Mouse (Mus musculus) limb, embryonic 10.5 days (tissue): Measurements from ENCODE around the gene Rundc3a. TPM values are rescaled to one million over a fixed set of nuclear protein-coding genes. Genes with fewer than 3 reads are reported as not detected.

Experiments used
- DNase-seq: peaks from one replicate; pipeline ENCODE4 v3.0.0-alpha.2; 2017; ENCODE audit warnings: low spot score
- H3K27ac ChIP-seq: fragments of 300-500 bp; sonication (generic); 2 replicates; pipeline ENCODE4 v1.5.1; 2016; ENCODE audit warnings: mild to moderate bottlenecking
- H3K27me3 ChIP-seq: fragments of 300-500 bp; sonication (generic); 2 replicates; pipeline ENCODE4 v1.6.1; 2016; ENCODE audit warnings: low read depth, mild to moderate bottlenecking; ENCODE audit not compliant: poor library complexity, severe bottlenecking
- H3K36me3 ChIP-seq: fragments of 300-500 bp; sonication (generic); 2 replicates; pipeline ENCODE4 v1.6.1; 2016; ENCODE audit warnings: mild to moderate bottlenecking, moderate library complexity
- H3K4me1 ChIP-seq: fragments of 300-500 bp; sonication (generic); 2 replicates; pipeline ENCODE4 v1.6.1; 2016
- H3K4me3 ChIP-seq: fragments of 300-500 bp; sonication (generic); 2 replicates; pipeline ENCODE4 v1.5.1; 2016; ENCODE audit warnings: mild to moderate bottlenecking, moderate library complexity
- H3K9me3 ChIP-seq: fragments of 300-500 bp; sonication (generic); replicated peaks from 2 replicates; pipeline ENCODE4 v1.6.1; 2016; ENCODE audit warnings: mild to moderate bottlenecking
- whole genome bisulfite sequencing: fragments of 180-500 bp; shearing (Covaris S2); methylation state at CpG from one replicate; pipeline ENCODE4 v1.1.7; 2016; 5-methylcytosine and 5-hydroxymethylcytosine counted together
- polyA plus RNA-seq: library from polyadenylated mRNA; unstranded; fragments of >200 nt; fragmentation: Nextera tagmentation; extraction: Ambion mirVana; gene quantifications from 2 replicates; pipeline ENCODE4 v1.2.1, GENCODE M21; 2016

Rundc3a gene
- polyA plus RNA-seq, 1 experiment from 2014 or later, result 1.3 TPM

GRCm38 (mm10) chr11:102399610-102400072 is 6.4 kb downstream of the Rundc3a start:
- Histone ChIP-seq H3K36me3 (peaks cover 29% of the 10 kb centered on the region), H3K27me3 (peaks cover 81% of the 10 kb centered on the region), H3K4me1 (peaks cover 28% of the 10 kb centered on the region), H3K27ac (0 out of 2 replicates have a peak overlapping the region, but pooled peaks have one; percentile 3), H3K4me3 (peak overlapping the region; percentile 44), H3K9me3 (no peaks in the 10 kb centered on the region)
- no peak for DNase-seq
- WGBS, result 1% methylated on average over 34 of the region's 34 CpGs

- peak overlapping the region; percentile 5; the same call in 1 of the 2 replicates for H3K4me3 ChIP-seq
- no peak for DNase-seq
- peaks cover 30% of the 10 kb centered on the region for H3K4me1 ChIP-seq
- H3K27me3 ChIP-seq, result peaks cover 71% of the 10 kb centered on the region
- H3K9me3 ChIP-seq, result no peaks in the 10 kb centered on the region
- WGBS, result 27% methylated on average over 12 of the region's 12 CpGs
- no peak overlapping the region for H3K27ac ChIP-seq
- H3K36me3 ChIP-seq, result peaks cover 39% of the 10 kb centered on the region
Observed at GRCm38 (mm10) chr11:102400513-102401084, 7.4 kb downstream of the Rundc3a start.

GRCm38 (mm10) chr11:102401898-102402500 is 8.8 kb downstream of the Rundc3a start:
- peaks cover 42% of the 10 kb centered on the region for H3K36me3 ChIP-seq
- H3K27me3 ChIP-seq, result peaks cover 57% of the 10 kb centered on the region
- no peak overlapping the region for H3K27ac ChIP-seq
- DNase-seq, result no peak
- H3K9me3 ChIP-seq, result no peaks in the 10 kb centered on the region
- H3K4me3 ChIP-seq, result no peak overlapping the region
- 61% methylated on average over 12 of the region's 12 CpGs for WGBS
- peaks cover 44% of the 10 kb centered on the region for H3K4me1 ChIP-seq

GRCm38 (mm10) chr11:102403657-102404056 is 10.5 kb downstream of the Rundc3a start:
- no peak overlapping the region for H3K27ac ChIP-seq
- H3K4me3 ChIP-seq, result no peak overlapping the region
- H3K9me3 ChIP-seq, result no peaks in the 10 kb centered on the region
- H3K27me3 ChIP-seq, result peaks cover 41% of the 10 kb centered on the region
- 95% methylated on average over 11 of the region's 11 CpGs for WGBS
- peaks cover 42% of the 10 kb centered on the region for H3K36me3 ChIP-seq
- H3K4me1 ChIP-seq, result peaks cover 54% of the 10 kb centered on the region
- no peak for DNase-seq

DNA sequence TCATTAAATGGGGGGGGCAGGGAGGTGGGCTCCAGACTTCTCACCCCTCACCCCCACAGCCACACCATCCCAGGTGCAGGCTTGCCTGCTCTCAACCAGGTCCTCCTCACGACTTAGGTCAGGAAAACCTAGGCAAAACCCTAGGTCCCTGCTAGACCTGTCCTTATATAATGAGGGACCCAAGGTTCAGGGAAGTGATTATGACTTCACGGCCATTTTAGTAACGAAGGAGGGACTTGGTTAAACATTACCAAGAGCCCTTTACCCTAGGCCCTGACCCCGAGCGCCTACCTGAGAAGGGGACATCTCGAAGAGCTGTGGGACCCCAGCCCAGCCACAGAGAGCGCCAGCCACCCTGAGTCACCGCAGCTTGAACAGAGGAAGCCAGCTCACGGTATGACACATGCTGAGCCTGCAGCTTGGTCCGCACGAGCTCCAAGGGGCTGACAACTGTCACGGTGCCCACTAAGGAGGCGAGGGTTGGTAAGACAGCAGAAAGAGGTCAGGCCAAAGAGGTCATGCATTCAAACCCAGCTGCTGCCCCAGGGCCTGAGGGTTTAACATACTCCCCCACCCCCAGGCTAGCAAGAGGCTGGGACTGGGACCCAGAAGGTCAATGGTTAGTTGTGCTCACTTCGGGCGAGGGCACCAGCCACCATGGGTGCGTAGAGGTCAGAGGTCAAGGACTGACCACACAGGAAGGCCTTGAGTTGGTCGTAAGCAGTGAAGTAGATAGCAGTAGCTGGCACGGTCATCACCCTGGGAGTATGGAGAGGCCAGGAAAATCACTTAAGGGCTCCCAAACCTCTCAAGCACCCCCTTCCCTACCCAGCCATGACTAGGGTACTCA is 11.2 kb downstream of the Rundc3a start:
- Histone ChIP-seq H3K27ac (no peak overlapping the region), H3K27me3 (peaks cover 34% of the 10 kb centered on the region), H3K9me3 (no peaks in the 10 kb centered on the region), H3K4me1 (peaks cover 55% of the 10 kb centered on the region), H3K36me3 (peaks cover 42% of the 10 kb centered on the region), H3K4me3 (0 out of 2 replicates have a peak overlapping the region, but pooled peaks have one; percentile 5)
- no peak for DNase-seq
- 86% methylated on average over 18 of the region's 18 CpGs for WGBS

- WGBS, result 88% methylated on average over 11 of the region's 11 CpGs
- H3K9me3 ChIP-seq, result no peaks in the 10 kb centered on the region
- no peak for DNase-seq
- H3K27me3 ChIP-seq, result peaks cover 20% of the 10 kb centered on the region
- peaks cover 42% of the 10 kb centered on the region for H3K36me3 ChIP-seq
- peak overlapping the region; percentile 87 for H3K4me3 ChIP-seq
- peaks cover 49% of the 10 kb centered on the region for H3K4me1 ChIP-seq
- H3K27ac ChIP-seq, result peak overlapping the region; percentile 92; the same call in 1 of the 2 replicates
Observed at GRCm38 (mm10) chr11:102405544-102406285, 12.5 kb downstream of the Rundc3a start.

DNA sequence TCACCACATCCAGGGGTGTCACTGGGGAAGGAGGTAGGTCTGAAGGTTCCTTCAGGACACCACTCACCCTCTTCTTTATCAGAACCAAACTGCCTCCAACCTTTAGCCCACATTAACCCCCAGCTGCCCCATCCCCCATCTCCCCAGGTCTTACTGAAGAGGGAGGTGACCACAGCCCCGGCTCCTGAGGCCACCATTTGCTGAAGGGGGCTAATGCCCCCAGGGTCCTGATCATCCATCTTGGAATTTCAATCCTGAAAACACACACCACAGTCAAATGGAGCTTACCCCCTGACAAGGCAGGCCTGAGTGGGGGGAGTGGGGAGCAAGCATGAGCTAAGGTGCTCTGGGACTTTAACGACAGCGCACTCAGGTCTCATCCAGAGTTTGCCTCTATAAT is 13.2 kb downstream of the Rundc3a start:
- WGBS, result 13% methylated on average over 3 of the region's 3 CpGs
- Histone ChIP-seq H3K27ac (peak overlapping the region; percentile 92), H3K9me3 (no peaks in the 10 kb centered on the region), H3K4me1 (peaks cover 50% of the 10 kb centered on the region), H3K4me3 (peak overlapping the region; percentile 87), H3K27me3 (peaks cover 13% of the 10 kb centered on the region), H3K36me3 (peaks cover 42% of the 10 kb centered on the region)
- no peak for DNase-seq

DNA sequence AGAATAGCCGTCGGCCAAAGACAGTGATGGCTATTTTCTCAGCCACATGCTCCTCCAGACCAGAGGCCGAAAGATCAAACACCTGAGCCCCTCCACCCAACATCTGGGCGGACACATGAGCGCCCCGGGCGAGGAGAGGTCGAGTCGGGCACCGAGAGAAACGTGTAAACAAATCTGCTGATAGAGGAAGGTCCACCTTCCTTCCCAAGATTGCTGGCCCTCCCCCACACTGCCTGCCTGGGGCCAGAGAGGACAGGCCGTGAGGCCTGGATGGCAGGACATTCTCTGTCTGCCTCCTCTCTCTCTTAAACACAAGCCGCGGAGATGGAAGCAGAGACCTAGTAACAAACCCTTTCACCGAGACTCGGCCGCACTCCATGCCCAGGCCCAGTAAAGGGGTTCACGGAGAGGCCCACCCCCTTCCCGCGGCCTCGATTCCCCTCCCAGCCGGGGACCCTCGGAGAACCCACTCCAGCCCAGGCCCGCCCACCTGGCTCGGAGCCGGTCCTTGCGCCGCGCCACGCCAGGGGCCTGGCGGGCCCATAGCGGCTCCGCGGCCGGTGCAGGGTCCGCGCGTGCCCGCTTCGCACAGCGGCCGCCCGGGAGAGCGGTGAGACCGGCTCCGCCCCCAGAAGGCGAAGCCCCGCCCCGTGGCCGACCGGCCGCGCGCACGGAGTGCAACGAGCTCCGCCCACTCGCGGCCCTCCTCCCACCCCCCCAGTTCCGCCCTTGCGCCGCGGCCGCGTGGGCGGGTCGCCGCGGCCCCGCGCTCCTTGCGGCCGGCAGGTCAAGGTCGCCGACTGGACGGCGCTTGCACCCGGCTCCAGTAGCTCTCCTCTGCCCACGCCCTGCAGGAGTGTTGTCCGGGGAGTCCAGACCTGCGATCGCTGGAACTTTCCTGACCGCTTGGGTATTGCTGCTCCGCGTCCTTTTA is 14.0 kb downstream of the Rundc3a start:
- Histone ChIP-seq H3K27me3 (peaks cover 6% of the 10 kb centered on the region), H3K27ac (peak overlapping the region; percentile 92), H3K36me3 (peaks cover 38% of the 10 kb centered on the region), H3K9me3 (no peaks in the 10 kb centered on the region), H3K4me1 (peaks cover 52% of the 10 kb centered on the region), H3K4me3 (peak overlapping the region; percentile 87)
- DNase-seq, result peak; percentile 95
- WGBS, result under 1% methylated on average over 85 of the region's 85 CpGs

DNA sequence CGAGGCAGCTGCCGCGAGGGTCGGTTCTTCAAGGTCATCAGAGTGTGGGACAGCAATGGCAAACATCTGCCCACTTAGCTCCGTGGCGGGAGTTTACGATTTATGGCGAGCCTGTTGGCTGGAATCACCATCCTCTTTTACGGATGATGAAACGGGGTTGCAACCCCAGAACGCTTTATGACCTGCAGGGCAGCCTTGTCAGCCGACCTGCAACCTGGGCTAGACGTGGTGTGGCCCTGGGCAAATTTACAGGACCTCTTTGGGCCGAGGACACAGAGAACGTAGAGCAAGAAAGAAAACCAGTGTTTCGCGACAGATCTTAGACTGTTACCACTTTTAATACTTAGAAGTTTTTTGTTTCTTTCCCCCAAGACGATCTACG is 14.6 kb downstream of the Rundc3a start, which contains the start of gene Slc25a39:
Slc25a39 (minus strand) TSS at position 113 of the 382 bp plus-strand sequence.
- H3K27me3 ChIP-seq, result no peaks in the 10 kb centered on the region
- WGBS, result 1% methylated on average over 19 of the region's 19 CpGs
- DNase-seq, result no peak
- peak within 1 kb of the TSS; percentile 92 for H3K27ac ChIP-seq
- peaks cover 31% of the 10 kb centered on the region for H3K36me3 ChIP-seq
- H3K4me3 ChIP-seq, result peak within 1 kb of the TSS; percentile 87
- H3K9me3 ChIP-seq, result no peaks in the 10 kb centered on the region
- peaks cover 52% of the 10 kb centered on the region for H3K4me1 ChIP-seq

- Histone ChIP-seq H3K4me3 (peak overlapping the region; percentile 87), H3K9me3 (no peaks in the 10 kb centered on the region), H3K27me3 (0 out of 2 replicates have a peak, but pooled peaks cover 3% of the 10 kb centered on the region), H3K36me3 (peaks cover 26% of the 10 kb centered on the region), H3K4me1 (peaks cover 52% of the 10 kb centered on the region), H3K27ac (peak overlapping the region; percentile 92)
- WGBS, result under 1% methylated on average over 32 of the region's 32 CpGs
- DNase-seq, result peak; percentile 99
Observed at GRCm38 (mm10) chr11:102408344-102408876, 15.2 kb downstream of the Rundc3a start.
